Mouse (Mus musculus) inflammation-experienced regulatory T-cells, adult 6 months (primary cell): ENCODE results near the gene Gmnn. TPM values are rescaled to one million over a fixed set of nuclear protein-coding genes. Genes with fewer than 3 reads are reported as not detected.
"Not testable (repeated sequence)": the region's sequence is repeated elsewhere in the genome, so short reads cannot be mapped to it uniquely, and the experiment has no call there.

Source experiments
- ATAC-seq: one replicate; pipeline ENCODE4 v1.8.0; 2017
- polyA plus RNA-seq, 3 experiments: library from polyadenylated mRNA; unstranded; fragments of 100-300 nt; shearing (Covaris generic); gene quantifications; one replicate each; pipeline ENCODE4 v1.2.1; 2017

The Gmnn gene
- 100 to 1,000 TPM in 1 of 3 experiments, 10 to 100 TPM in 2; 25.5 to 101 (median 26.7) TPM for polyA plus RNA-seq

- ATAC-seq, result peak; percentile 92
These were observed at the start of gene Gmnn for GRCm38 (mm10) chr13:24761403-24762227. Gmnn (minus strand) TSS chr13:24761923.

GRCm38 (mm10) chr13:24806079-24806478 lies 44.4 kb upstream of the Gmnn start:
- ATAC-seq, result no peak

DNA sequence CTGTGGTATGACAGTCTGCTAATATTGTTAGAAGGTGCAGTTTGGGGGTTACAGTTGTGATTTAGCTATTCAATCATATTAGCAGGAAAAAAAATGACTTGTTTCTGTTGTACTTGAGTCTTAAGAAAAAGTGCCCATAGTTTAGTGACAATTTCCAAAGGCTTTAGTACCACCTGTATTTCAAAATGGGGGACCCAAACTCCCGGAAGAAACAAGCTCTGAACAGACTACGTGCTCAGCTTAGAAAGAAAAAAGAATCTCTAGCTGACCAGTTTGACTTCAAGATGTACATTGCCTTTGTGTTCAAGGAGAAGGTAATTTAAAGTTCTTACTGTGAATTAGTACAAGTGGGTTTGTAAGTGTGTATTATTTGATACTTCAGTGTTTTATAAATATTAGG lies 41.5 kb upstream of the Gmnn start:
- ATAC-seq, result no peak

GRCm38 (mm10) chr13:24802131-24802691 lies 40.5 kb upstream of the Gmnn start:
- no peak for ATAC-seq

DNA sequence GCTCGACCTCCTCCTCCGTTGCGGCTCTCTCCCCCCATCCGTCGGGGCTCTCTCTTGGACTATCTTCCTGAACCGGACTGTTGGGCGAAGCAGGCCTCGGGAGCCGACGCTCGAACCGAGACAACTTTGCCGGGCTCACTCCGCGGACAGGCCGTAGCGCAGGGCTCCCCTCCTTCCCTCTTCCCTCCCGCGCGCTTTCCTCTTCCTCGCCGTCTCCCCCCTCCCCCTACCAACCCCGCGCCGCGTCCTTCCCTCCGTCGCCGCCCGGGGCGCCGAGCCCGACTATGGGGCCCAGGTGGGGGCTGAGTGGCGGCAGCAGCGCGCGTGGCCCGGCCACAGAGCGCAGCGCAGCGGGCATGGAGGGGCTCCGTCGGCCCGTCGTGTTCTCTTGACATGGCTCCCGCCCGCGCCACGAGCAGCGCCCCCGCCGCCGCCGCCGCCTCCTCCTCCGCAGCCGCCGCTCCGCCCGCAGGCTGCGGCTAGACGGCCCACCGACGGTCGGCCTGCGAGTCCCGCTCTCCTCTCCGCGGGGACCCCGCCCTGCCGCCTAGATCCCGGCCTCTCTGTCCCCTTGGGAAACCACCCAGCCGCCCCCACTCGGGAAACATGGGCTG lies 39.7 kb upstream of the Gmnn start, which contains the start of gene BC005537:
BC005537 (plus strand) TSS at position 350 of the 614 bp plus-strand sequence.
- ATAC-seq, result peak; percentile 42

DNA sequence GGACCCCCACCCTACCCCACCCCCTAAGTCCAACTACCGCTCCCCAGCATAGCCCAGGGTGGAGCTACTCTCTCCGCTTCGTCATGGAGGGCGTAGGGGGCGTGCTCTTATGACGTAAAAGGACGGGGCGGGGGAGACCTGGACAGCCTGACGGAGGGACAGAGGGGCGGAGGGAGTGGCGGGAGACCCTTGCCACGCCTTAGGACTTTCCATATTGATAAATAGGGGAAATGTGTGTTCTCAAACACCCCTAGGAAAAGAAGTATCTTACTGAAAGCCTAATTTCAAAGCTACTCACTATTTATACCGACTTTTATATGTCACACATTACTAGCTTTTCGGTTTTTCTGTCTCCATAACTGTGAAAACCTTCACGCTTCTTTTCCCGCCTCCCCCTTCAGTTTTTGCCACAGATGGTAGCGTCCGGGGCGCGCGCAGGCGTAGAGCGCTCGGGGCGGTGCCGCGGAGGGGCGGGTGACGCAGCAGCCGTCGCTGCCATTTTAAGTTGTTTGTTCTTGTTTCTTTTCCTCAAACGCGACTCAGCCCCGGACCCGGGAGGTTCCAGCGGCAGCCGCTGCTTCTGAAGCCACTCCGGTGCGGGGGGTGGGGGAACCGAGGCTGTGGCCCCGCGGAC lies 39.1 kb upstream of the Gmnn start:
- ATAC-seq, result peak; percentile 89

DNA sequence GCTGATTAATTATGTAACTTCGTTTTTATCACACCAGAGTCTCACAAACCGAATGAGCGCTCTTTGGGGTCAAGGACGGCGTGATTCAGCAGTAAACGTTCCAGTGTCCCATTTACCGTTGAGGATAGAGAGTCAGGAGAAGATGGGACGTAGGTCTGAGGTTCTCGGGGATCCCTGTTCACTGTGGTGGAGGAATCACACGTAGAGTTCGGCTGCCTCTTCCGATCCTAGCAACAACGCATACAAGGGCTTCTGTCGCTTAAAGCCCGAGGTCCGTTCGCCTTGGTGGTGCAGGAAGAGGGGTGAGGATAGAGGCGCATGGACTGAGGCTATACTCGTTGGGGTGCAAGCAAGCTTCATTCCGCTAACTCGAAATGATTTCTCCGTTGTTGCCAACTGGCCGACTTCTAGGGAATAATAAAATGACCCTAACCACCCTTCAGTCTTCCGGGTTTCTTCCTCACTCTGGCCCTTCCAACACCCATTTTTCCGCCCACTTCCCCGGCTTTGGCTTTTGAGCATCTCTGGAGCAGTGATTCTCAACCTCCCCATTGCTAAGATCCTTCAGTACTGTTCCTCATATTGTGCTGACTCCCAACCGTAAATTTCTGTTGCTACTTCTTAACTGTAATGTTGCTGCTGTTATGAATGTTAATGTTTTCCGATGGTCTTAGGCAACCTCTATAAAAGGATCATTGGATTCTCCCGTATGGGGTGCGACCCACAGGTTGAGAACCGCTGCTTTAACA lies 38.4 kb upstream of the Gmnn start:
- ATAC-seq, result no peak

- no peak for ATAC-seq
These were observed 37.7 kb upstream of the Gmnn start for GRCm38 (mm10) chr13:24799378-24799777.

DNA sequence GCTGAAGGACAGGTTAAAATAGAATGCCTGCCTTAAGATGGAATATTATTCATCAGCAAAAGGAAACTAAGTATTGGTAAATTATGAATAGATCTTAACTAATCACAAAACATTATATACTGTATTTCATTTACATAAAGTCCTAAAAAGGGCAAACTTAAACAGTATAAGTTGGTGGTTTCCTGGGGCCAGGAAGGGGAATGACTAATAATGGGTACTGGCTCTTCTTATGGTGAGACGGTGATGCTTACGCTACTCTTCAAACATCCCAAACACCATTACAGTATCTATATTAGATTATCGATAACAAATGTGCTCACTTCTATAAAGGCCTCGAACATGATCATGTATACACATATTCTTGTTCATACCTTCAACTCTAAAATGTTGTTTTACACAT lies 37.0 kb upstream of the Gmnn start:
- no peak for ATAC-seq

DNA sequence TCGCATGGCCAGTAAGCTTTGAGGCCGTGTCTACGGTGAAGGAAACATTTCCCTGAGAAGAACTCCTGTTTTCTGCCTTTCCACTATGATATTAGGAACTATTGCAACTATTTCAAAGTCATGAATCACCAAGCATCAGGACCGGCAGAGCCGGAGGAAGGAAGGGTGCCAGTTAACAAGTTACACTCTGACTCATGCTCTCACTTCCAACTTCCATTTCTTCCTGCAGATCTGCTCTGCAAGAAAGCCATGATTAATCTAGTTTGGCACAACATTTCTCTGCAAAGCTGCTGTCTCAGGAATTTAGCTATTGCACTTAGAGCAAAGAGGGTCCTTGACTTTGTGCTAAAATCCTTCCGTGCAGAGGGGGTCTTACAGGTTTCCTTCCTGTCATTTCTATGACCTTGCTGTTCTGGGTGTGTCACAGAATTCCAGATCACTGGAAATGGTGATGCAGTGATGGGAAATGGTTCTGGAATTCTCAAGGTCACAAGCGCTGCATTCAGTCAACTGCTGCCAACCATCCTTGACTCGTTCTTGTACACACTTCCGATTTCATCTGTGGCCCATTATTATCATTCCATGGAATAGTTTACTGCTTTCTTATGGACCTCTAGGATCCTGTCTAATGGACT lies 30.8 kb upstream of the Gmnn start:
- no peak for ATAC-seq

DNA sequence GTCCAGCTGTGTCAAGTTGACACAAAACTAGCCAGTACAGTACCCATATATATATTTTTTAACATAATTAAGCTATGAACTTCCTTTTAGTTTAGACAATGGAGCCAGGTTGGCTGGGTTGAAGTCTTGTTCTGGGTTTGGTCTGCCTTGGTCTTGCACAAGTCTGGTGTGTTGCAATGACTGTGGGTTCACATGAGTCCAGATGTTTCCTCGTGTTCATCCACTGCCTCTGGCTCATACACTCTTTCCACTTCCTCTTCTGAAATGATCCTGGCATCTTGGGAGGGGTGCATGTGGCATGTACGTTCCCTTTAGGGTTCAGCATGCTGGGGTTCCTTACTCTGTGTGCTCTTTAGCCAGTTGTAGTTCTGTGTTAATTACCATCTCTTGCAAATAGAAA lies 29.6 kb upstream of the Gmnn start:
- ATAC-seq, result no peak

DNA sequence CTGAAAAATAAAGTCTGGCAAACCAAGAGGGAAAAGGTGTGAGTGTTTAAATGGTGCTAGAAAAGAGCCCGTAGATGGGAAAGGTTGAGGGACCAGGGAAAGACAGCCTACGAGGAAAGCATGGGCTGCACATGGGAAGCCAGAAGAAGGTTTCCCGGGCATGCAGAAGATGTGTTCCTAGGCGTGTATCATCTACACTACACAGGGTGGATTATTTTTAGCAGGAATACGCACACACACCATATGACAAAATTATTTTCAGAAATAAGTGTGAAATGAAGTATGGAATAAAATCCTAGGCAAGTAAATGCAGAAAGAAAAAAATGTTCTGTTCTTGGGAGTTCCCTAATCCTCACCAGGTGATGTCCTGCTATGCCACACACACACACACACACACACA lies 25.8 kb upstream of the Gmnn start:
- ATAC-seq, result no peak

- peak; percentile 97 for ATAC-seq
These were observed 24.3 kb upstream of the Gmnn start for GRCm38 (mm10) chr13:24786014-24786490.

- no peak for ATAC-seq
These were observed 20.2 kb upstream of the Gmnn start for GRCm38 (mm10) chr13:24781916-24782315.

GRCm38 (mm10) chr13:24778706-24779380 lies 17.1 kb upstream of the Gmnn start:
- ATAC-seq, result peak; percentile 72

GRCm38 (mm10) chr13:24778026-24778425 lies 16.3 kb upstream of the Gmnn start:
- ATAC-seq, result no peak

DNA sequence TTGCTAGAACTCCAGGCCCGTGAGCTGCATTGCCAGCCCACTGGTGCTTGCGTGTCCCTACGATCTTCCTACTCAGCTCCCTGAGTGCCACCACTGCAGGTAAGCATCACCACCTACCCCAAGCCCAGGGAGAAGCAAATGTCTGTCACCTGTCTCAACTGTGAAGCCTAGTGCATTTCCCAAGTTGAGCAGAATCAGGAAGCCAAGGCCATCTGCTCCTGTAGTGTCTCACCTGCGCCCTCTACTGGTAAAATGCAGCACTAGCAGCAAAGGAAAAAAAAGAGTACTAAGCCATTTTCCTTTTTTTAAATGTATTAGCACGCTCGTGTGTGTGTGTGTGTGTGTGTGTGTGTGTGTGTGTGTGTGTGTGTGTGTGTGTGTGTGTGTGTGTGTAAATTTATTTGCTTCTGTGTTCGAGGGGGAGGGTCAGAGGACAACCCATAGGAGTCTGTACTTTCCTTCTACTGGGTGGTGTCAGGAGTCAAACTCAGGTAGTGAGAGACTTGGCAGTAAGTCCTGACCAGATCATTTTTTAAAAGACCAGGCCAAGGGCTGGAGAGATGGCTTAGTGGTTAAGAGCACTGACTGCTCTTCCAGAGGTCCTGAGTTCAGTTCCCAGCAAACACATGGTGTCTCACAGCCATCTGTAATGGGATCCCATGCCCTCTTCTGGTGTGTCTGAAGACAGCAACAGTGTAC lies 14.6 kb upstream of the Gmnn start:
- ATAC-seq, result peak; percentile 53

- not testable (repeated sequence) for ATAC-seq
These were observed 9.8 kb upstream of the Gmnn start for GRCm38 (mm10) chr13:24771482-24771881.

DNA sequence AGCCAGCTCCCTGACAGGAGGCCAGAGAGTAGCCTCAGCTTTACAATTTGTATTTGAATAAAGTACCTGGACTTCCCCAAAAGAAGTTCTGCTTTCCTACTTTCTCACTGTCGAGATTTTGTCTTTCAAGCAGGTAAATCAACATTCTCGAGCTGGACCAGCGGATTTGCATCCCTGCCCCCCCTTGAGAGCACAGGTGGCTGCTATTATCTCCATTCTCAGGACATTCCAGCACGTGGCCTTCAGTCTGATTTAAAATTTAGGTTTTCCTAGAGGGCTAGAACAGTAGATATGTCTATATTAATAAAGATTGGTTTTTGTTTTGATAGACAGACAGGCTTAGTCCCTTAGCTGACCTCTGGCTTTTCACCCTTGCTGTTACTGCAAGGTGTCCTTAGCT lies 6.1 kb upstream of the Gmnn start:
- ATAC-seq, result not testable (repeated sequence)

GRCm38 (mm10) chr13:24762254-24762653 lies 531 bp upstream of the Gmnn start:
- no peak for ATAC-seq

- peak; percentile 19 for ATAC-seq
These were observed 680 bp downstream of the Gmnn start for GRCm38 (mm10) chr13:24761083-24761402.
